Mouse (Mus musculus) heart, adult 2 months (tissue): Measurements from ENCODE around the gene Arap1.

Experiments used
- CTCF ChIP-seq: fragments of 200-600 bp; IDR thresholded peaks from 2 replicates; pipeline ENCODE4 v1.8.1; 2022; ENCODE audit warnings: antibody characterized with exemption, mild to moderate bottlenecking, moderate library complexity
- POLR2A ChIP-seq: fragments of 200-500 bp; IDR thresholded peaks from 2 replicates; pipeline ENCODE4 v1.6.1; 2011; ENCODE audit warnings: mild to moderate bottlenecking, low read depth, low read length, control low read depth; ENCODE audit not compliant: insufficient read depth

DNA sequence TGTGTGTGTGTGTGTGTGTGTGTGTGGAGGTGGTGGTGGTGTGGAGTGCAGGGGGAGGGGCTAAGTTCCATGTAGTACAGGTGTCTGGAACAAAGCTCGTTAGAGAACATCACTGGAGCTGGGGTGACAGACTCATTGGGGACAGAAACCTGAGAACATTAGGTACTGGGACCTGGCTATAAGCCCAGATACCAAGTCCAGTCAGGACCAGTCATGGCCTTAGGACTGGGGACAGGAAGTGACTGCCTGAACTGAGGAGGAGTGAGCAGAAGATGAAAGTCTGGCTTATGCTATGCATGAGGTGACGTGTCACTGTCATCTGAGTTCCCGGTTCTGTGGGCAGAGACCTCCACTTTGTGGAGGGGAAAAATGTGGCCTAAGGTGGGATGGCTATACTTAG, 12.5 kb downstream of the Arap1 start:
- no peak for TF ChIP-seq POLR2A
- TF ChIP-seq CTCF = no peak
